Mouse (Mus musculus) myocyte (in vitro differentiated cells): Measurements from ENCODE around the gene Pgf. TPM values are rescaled to one million over a fixed set of nuclear protein-coding genes. Genes with fewer than 3 reads are reported as not detected.

Experiments
- H3K27me3 ChIP-seq: one replicate; pipeline ENCODE4 v1.6.1; 2011; ENCODE audit not compliant: control insufficient read depth, insufficient read depth, insufficient read length
- H3K36me3 ChIP-seq: one replicate; pipeline ENCODE4 v1.6.1; 2011; ENCODE audit not compliant: control insufficient read depth, insufficient read depth
- H3K4me2 ChIP-seq: one replicate; pipeline ENCODE4 v1.6.1; 2011; ENCODE audit warnings: low read depth, control low read depth
- H3K4me3 ChIP-seq: one replicate; pipeline ENCODE4 v1.5.1; 2011; ENCODE audit warnings: mild to moderate bottlenecking, control low read depth, moderate library complexity
- H3K79me2 ChIP-seq: one replicate; pipeline ENCODE4 v1.6.1; 2011; ENCODE audit not compliant: control insufficient read depth, insufficient read depth
- H3ac ChIP-seq: one replicate; pipeline ENCODE4 v1.6.1; 2011; ENCODE audit not compliant: control insufficient read depth, insufficient read length
- CEBPB ChIP-seq: IDR thresholded peaks from 2 replicates; pipeline ENCODE4 v1.6.1; 2011; ENCODE audit warnings: mild to moderate bottlenecking, moderate library complexity; ENCODE audit not compliant: poor library complexity, insufficient read depth, severe bottlenecking
- E2F4 ChIP-seq: IDR thresholded peaks from one replicate; pipeline ENCODE4 v1.6.1; 2011; ENCODE audit warnings: mild to moderate bottlenecking, control low read depth, moderate library complexity; ENCODE audit not compliant: insufficient read depth
- MAX ChIP-seq: IDR thresholded peaks from one replicate; pipeline ENCODE4 v1.6.1; 2011; ENCODE audit warnings: low read depth, mild to moderate bottlenecking, control low read depth
- MYOD1 ChIP-seq, 3 experiments: IDR thresholded peaks; one replicate each; pipeline ENCODE4 v1.6.1; 2011; ENCODE audit warnings: control low read depth in 2 of 3, low read depth in 2 of 3, mild to moderate bottlenecking in 2 of 3, moderate library complexity in 1 of 3; ENCODE audit not compliant: insufficient read length in 2 of 3, control insufficient read depth in 1 of 3
- MYOG ChIP-seq, 3 experiments: IDR thresholded peaks; one replicate each; pipeline ENCODE4 v1.6.1; 2011; ENCODE audit warnings: control low read depth in 2 of 3, low read depth in 2 of 3, mild to moderate bottlenecking in 2 of 3; ENCODE audit not compliant: insufficient read length in 2 of 3, control insufficient read depth in 1 of 3, insufficient read depth in 1 of 3
- POLR2A ChIP-seq: IDR thresholded peaks from one replicate; pipeline ENCODE4 v1.6.1; 2011; ENCODE audit warnings: low read depth, mild to moderate bottlenecking, control low read depth, moderate library complexity; ENCODE audit not compliant: insufficient read length
- POLR2AphosphoS2 ChIP-seq: IDR thresholded peaks from one replicate; pipeline ENCODE4 v1.6.1; 2011; ENCODE audit warnings: low read depth, control low read depth; ENCODE audit not compliant: insufficient read length
- REST ChIP-seq: IDR thresholded peaks from one replicate; pipeline ENCODE4 v1.6.1; 2011; ENCODE audit warnings: mild to moderate bottlenecking, control low read depth, moderate library complexity; ENCODE audit not compliant: insufficient read depth, insufficient read length
- SRF ChIP-seq: IDR thresholded peaks from one replicate; pipeline ENCODE4 v1.6.1; 2011; ENCODE audit warnings: low read depth; ENCODE audit not compliant: control insufficient read depth, insufficient read length
- TCF12 ChIP-seq: IDR thresholded peaks from one replicate; pipeline ENCODE4 v1.6.1; 2011; ENCODE audit warnings: mild to moderate bottlenecking, control low read depth; ENCODE audit not compliant: poor library complexity, insufficient read depth, severe bottlenecking
- TCF3 ChIP-seq: IDR thresholded peaks from one replicate; pipeline ENCODE4 v1.6.1; 2011; ENCODE audit warnings: low read depth, control low read depth; ENCODE audit not compliant: insufficient read length
- USF1 ChIP-seq: IDR thresholded peaks from one replicate; pipeline ENCODE4 v1.6.1; 2011; ENCODE audit warnings: low read depth, mild to moderate bottlenecking, control low read depth, moderate library complexity
- polyA plus RNA-seq: library from polyadenylated mRNA; unstranded; fragments of >200 nt; fragmentation: generic; extraction: Trizol; gene quantifications from one replicate; pipeline ENCODE4 v1.2.1, GENCODE M21; 2012; ENCODE audit warnings: missing spikeins

The Pgf gene
- polyA plus RNA-seq, 1 experiment = 41.9 TPM

- Histone ChIP-seq H3K4me3 (no peak overlapping the region), H3K27me3 (no peaks in the 10 kb centered on the region), H3ac (no peak overlapping the region), H3K36me3 (peaks cover 11% of the 10 kb centered on the region), H3K4me2 (no peak overlapping the region), H3K79me2 (no peaks in the 10 kb centered on the region)
- TF ChIP-seq USF1 (no peak), TCF3 (no peak), SRF (no peak), MYOG (IDR thresholded peaks at IDR 0.05; ENCODE audit: control insufficient read depth in 1 of 3, insufficient read depth in 1 of 3, insufficient read length in 2 of 3, low read depth in 2 of 3) (no peak), MAX (no peak), MYOD1 (IDR thresholded peaks at IDR 0.05; ENCODE audit: control insufficient read depth in 1 of 3, insufficient read length in 2 of 3, low read depth in 2 of 3) (no peak), E2F4 (no peak)
Observed at GRCm38 (mm10) chr12:85166631-85167030, 11.0 kb downstream of the Pgf start.

DNA sequence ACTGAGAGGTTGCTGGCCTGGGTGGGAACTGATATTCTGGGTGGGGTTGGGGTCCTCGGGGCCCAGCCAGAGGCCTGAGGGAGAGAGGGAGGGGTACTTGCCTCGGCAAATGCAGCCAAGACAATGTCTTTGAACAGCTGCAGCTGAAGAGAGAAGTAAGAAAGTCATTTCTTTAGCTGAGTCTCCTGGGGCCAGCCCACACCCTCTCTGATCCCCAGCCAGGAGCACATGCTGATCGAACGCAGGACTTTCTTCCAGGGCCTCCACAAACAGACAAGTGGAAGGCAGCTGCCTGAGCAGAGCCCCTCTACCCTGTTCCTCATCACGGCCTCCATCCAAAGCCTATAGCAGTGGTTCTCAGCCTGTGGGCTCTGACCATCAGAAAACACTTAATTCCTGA lies 12.6 kb downstream of the Pgf start:
- no peak for TF ChIP-seq CEBPB
- no peak for TF ChIP-seq SRF
- no peak for TF ChIP-seq POLR2A
- no peak for TF ChIP-seq POLR2AphosphoS2
- no peak for TF ChIP-seq MYOD1 (IDR thresholded peaks at IDR 0.05; ENCODE audit: control insufficient read depth in 1 of 3, insufficient read length in 2 of 3, low read depth in 2 of 3)
- TF ChIP-seq E2F4 = no peak
- no peak for TF ChIP-seq MAX
- no peak for TF ChIP-seq REST
- TF ChIP-seq MYOG (IDR thresholded peaks at IDR 0.05; ENCODE audit: control insufficient read depth in 1 of 3, insufficient read depth in 1 of 3, insufficient read length in 2 of 3, low read depth in 2 of 3) = no peak
- no peak for TF ChIP-seq TCF3
- no peak for TF ChIP-seq USF1
- TF ChIP-seq TCF12 = no peak
- Histone ChIP-seq H3ac (no peak overlapping the region), H3K4me2 (no peak overlapping the region), H3K27me3 (no peaks in the 10 kb centered on the region), H3K4me3 (no peak overlapping the region), H3K79me2 (no peaks in the 10 kb centered on the region), H3K36me3 (peaks cover 11% of the 10 kb centered on the region)

- Histone ChIP-seq H3K27me3 (no peaks in the 10 kb centered on the region), H3K4me2 (no peak overlapping the region), H3ac (no peak overlapping the region), H3K36me3 (no peaks in the 10 kb centered on the region), H3K79me2 (no peaks in the 10 kb centered on the region), H3K4me3 (no peak overlapping the region)
- TF ChIP-seq CEBPB (no peak), POLR2A (no peak), SRF (no peak), REST (no peak), TCF3 (no peak), MYOD1 (IDR thresholded peaks at IDR 0.05; ENCODE audit: control insufficient read depth in 1 of 3, insufficient read length in 2 of 3, low read depth in 2 of 3) (no peak), MAX (no peak), TCF12 (no peak), POLR2AphosphoS2 (no peak), MYOG (IDR thresholded peaks at IDR 0.05; ENCODE audit: control insufficient read depth in 1 of 3, insufficient read depth in 1 of 3, insufficient read length in 2 of 3, low read depth in 2 of 3) (no peak), E2F4 (no peak), USF1 (no peak)
Observed at GRCm38 (mm10) chr12:85159592-85159991, 18.0 kb downstream of the Pgf start.

GRCm38 (mm10) chr12:85158801-85159200 lies 18.8 kb downstream of the Pgf start:
- H3K4me3 ChIP-seq = no peak overlapping the region
- no peak overlapping the region for H3K4me2 ChIP-seq
- TF ChIP-seq SRF = no peak
- no peak for TF ChIP-seq MAX
- no peak for TF ChIP-seq CEBPB
- no peak for TF ChIP-seq E2F4
- TF ChIP-seq TCF12 = no peak
- no peaks in the 10 kb centered on the region for H3K27me3 ChIP-seq
- no peaks in the 10 kb centered on the region for H3K79me2 ChIP-seq
- H3ac ChIP-seq = no peak overlapping the region
- no peaks in the 10 kb centered on the region for H3K36me3 ChIP-seq

- Histone ChIP-seq H3K27me3 (no peaks in the 10 kb centered on the region), H3K79me2 (no peaks in the 10 kb centered on the region), H3K4me2 (no peak overlapping the region), H3K36me3 (no peaks in the 10 kb centered on the region), H3ac (no peak overlapping the region), H3K4me3 (no peak overlapping the region)
- TF ChIP-seq TCF3 (no peak), TCF12 (no peak), POLR2A (no peak), USF1 (no peak), MAX (no peak), CEBPB (no peak)
Observed at GRCm38 (mm10) chr12:85157797-85158460, 19.7 kb downstream of the Pgf start.
